In the genomic region with DNA sequence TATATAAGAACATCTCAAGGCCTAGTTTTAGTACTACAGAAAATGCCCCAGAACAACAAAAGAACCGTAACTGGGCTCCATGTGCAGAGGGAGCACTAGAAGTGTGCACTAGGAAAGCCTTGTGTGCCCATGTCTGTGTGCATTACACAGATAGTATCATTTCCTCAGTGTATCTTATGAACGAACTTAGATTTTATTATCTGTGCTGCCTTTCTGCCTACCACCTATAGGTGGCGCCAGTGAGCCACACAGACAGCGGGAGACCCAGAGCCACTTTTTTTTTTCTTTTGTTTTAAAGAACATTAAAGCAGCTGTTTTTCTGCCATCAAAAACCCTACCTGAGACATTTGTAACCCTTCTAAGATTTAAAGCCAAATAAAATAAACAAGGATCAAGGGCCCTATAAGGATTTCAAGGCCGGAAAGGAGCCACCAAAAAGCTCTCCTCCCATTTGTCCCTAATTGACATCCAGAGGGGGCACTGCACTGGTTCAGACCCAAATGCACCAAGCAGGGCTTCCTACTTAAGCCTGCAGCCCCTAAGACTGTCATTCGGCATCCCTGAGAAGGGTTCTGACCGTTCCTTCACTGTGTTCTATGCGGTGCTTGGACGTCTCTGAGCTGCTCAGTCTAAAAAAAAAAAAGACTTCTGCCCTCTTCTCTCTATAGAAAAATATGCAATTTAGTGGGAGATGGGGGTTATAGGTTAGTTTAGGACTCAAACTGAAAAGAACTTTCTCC, we compare ENCODE assay signal across 7 mouse cellular contexts.
DNase-seq lines count a peak whose midpoint lies in the region; ATAC-seq and TF ChIP-seq lines count a peak whose summit lies in the region.

No protein-coding gene starts in this region.

- no peak overlapping the region for H3K27ac ChIP-seq in ES-E14 (ENCODE audit: insufficient read depth, low read depth, low read length, poor library complexity, severe bottlenecking)
- no peak overlapping the region for H3K27ac ChIP-seq in kidney, postnatal 0 days

- H3K27me3 ChIP-seq in kidney, postnatal 0 days (ENCODE audit: insufficient read depth, low read length) = no peaks in the 10 kb centered on the region

- no peak for TF ChIP-seq POLR2A in lung, adult 2 months (IDR thresholded peaks at IDR 0.05; ENCODE audit: borderline replicate concordance, extremely low read depth, low read depth, low read length)

- ATAC-seq in kidney, postnatal 0 days (replicated peaks; ENCODE audit: low FRiP score, low read depth) = no peak

- no peak overlapping the region for H3K9ac ChIP-seq in ES-E14 (ENCODE audit: insufficient read depth, low read depth, low read length, poor library complexity, severe bottlenecking)
- no peak overlapping the region for H3K9ac ChIP-seq in kidney, postnatal 0 days (ENCODE audit: low read depth, low read length)

- H3K4me3 ChIP-seq in ES-E14 (ENCODE audit: insufficient read depth in 1 of 2, low read depth in 1 of 2, low read length in 2 of 2, poor library complexity in 1 of 2, severe bottlenecking in 1 of 2) = no peak overlapping the region
- no peak overlapping the region for H3K4me3 ChIP-seq in kidney, postnatal 0 days (replicated peaks; ENCODE audit: low read depth, low read length)
- no peak overlapping the region for H3K4me3 ChIP-seq in lung, adult 2 months (replicated peaks; ENCODE audit: extremely low read depth, low read depth, low read length)

- no peaks in the 10 kb centered on the region for H3K4me1 ChIP-seq in ES-E14 (ENCODE audit: control insufficient read depth in 2 of 2, insufficient read depth in 2 of 2, low read length in 2 of 2, poor library complexity in 1 of 2)
- H3K4me1 ChIP-seq in kidney, postnatal 0 days (replicated peaks; ENCODE audit: insufficient read depth, low read length) = no peaks in the 10 kb centered on the region
- no peaks in the 10 kb centered on the region; the same call in none of the 2 replicates for H3K4me1 ChIP-seq in lung, adult 2 months (ENCODE audit: control insufficient read depth, insufficient read depth, low read length)

- in situ Hi-C loops in ES-E14 (cut with MboI; ENCODE audit: low sequenced_read_pairs in 2 of 2, unreplicated experiment in 2 of 2) = no loop called here

- no peak overlapping the region for H3K4me2 ChIP-seq in kidney, postnatal 0 days (ENCODE audit: low read length)

- WGBS in kidney, postnatal 0 days = 15% methylated on average over 9 of the region's 9 CpGs
- 11% methylated on average over 9 of the region's 9 CpGs for WGBS in lung, adult 2 months

- peak; percentile 96 for TF ChIP-seq CTCF in kidney, postnatal 0 days (IDR thresholded peaks at IDR 0.05; ENCODE audit: low read depth)
- TF ChIP-seq CTCF in lung, adult 2 months (IDR thresholded peaks at IDR 0.05; ENCODE audit: insufficient read depth, low read length) = peak; percentile 84

- peak; percentile 41 to 45 for DNase-seq in B cell, adult 2 months
- peak; percentile 38 for DNase-seq in ES-E14 (ENCODE audit: low read depth, low spot score)
- DNase-seq in cerebellum, postnatal 14 days = peak; percentile 46 to 57
- peak; percentile 56 for DNase-seq in heart, adult 8-10 months (ENCODE audit: low spot score)
- DNase-seq in kidney, postnatal 0 days (ENCODE audit: low spot score) = peak; percentile 85
- DNase-seq in lung, adult 2 months = no peak
- peak; percentile 74 for DNase-seq in retina, postnatal 1 day

- no peaks in the 10 kb centered on the region for H3K36me3 ChIP-seq in ES-E14 (ENCODE audit: control insufficient read depth, insufficient read depth, low read length, poor library complexity, severe bottlenecking)
- H3K36me3 ChIP-seq in kidney, postnatal 0 days (ENCODE audit: insufficient read depth, low read length) = no peaks in the 10 kb centered on the region

- no peaks in the 10 kb centered on the region for H3K9me3 ChIP-seq in ES-E14 (ENCODE audit: control insufficient read depth, insufficient read depth, low read depth, low read length)
- no peaks in the 10 kb centered on the region for H3K9me3 ChIP-seq in kidney, postnatal 0 days (replicated peaks; ENCODE audit: low read length)

TF ChIP-seq in ES-E14, 5 proteins besides CTCF, POLR2A, EP300 and RAD21:
- TF ChIP-seq ZNF384 (IDR thresholded peaks at IDR 0.05; ENCODE audit: low read depth, low read length) = peak; percentile 95
- TF ChIP-seq CHD2 (IDR thresholded peaks at IDR 0.05; ENCODE audit: low read depth, low read length) = no peak
- peak; percentile 27; the same call in 1 of the 2 replicates for TF ChIP-seq ZC3H11A (IDR thresholded peaks at IDR 0.05; ENCODE audit: borderline replicate concordance, low read depth, low read length)
TF ChIP-seq in ES-E14: peak in this region for 2.
